Mouse (Mus musculus): ENCODE results near the gene Mmp2. TPM values are rescaled to one million over a fixed set of nuclear protein-coding genes. Genes with fewer than 3 reads are reported as not detected.
A peak's percentile ranks its signal among the peaks of the same experiment; 100 is the strongest.

Gene Mmp2
- total RNA-seq, 2 experiments from 2014 or later = 187 to 198 TPM

- intact Hi-C loops (cut with DNase I) = no loop called here
These were observed 8.8 kb downstream of the Mmp2 start for GRCm38 (mm10) chr8:92835901-92836300.

GRCm38 (mm10) chr8:92838616-92839015 lies 11.5 kb downstream of the Mmp2 start:
- DNase-seq = peak in 1 of 2 experiments; percentile 31
- intact Hi-C loops (cut with DNase I) = no loop called here

More at GRCm38 (mm10) chr8:92835901-92836300, 8.8 kb downstream of the Mmp2 start:
- no peak for DNase-seq

GRCm38 (mm10) chr8:92839161-92839560 lies 12.1 kb downstream of the Mmp2 start:
- intact Hi-C loops (cut with DNase I) = no loop called here
- no peak for DNase-seq

- no peak for DNase-seq
These were observed 12.8 kb downstream of the Mmp2 start for GRCm38 (mm10) chr8:92839876-92840275.

GRCm38 (mm10) chr8:92846684-92847083 lies 19.6 kb downstream of the Mmp2 start:
- intact Hi-C loops (cut with DNase I) = no loop called here
- DNase-seq = peak in 1 of 2 experiments; percentile 39

More at GRCm38 (mm10) chr8:92839876-92840275, 12.8 kb downstream of the Mmp2 start:
- intact Hi-C loops (cut with DNase I) = no loop called here

- peak; percentile 41 to 51 for DNase-seq
- intact Hi-C loops (cut with DNase I) = no loop called here
These were observed 20.2 kb downstream of the Mmp2 start for GRCm38 (mm10) chr8:92847299-92847698.

- intact Hi-C loops (cut with DNase I) = no loop called here
- no peak for DNase-seq
These were observed 22.2 kb downstream of the Mmp2 start for GRCm38 (mm10) chr8:92849261-92849660.

- intact Hi-C loops (cut with DNase I) = no loop called here
- DNase-seq = peak; percentile 93 to 96
These were observed 23.1 kb downstream of the Mmp2 start for GRCm38 (mm10) chr8:92850239-92850638.

- intact Hi-C loops (cut with DNase I) = no loop called here
- DNase-seq = no peak
These were observed 24.3 kb downstream of the Mmp2 start for GRCm38 (mm10) chr8:92851381-92851780.

- no peak for DNase-seq
- intact Hi-C loops (cut with DNase I) = no loop called here
These were observed 26.3 kb downstream of the Mmp2 start for GRCm38 (mm10) chr8:92853188-92853983.

- no peak for DNase-seq
- intact Hi-C loops (cut with DNase I) = no loop called here
These were observed 27.6 kb downstream of the Mmp2 start for GRCm38 (mm10) chr8:92854673-92855072.

- peak; percentile 64 to 66 for DNase-seq
- intact Hi-C loops (cut with DNase I) = no loop called here
These were observed 28.2 kb downstream of the Mmp2 start, which contains the start of gene Lpcat2 for GRCm38 (mm10) chr8:92855171-92855894. TSS of gene Lpcat2 (plus strand) at chr8:92855339.

- intact Hi-C loops (cut with DNase I) = no loop called here
- no peak for DNase-seq
These were observed 29.3 kb downstream of the Mmp2 start for GRCm38 (mm10) chr8:92856273-92856986.

GRCm38 (mm10) chr8:92858475-92859182 lies 31.5 kb downstream of the Mmp2 start:
- DNase-seq = no peak
- intact Hi-C loops (cut with DNase I) = no loop called here

- intact Hi-C loops (cut with DNase I) = no loop called here
- no peak for DNase-seq
These were observed 34.9 kb downstream of the Mmp2 start for GRCm38 (mm10) chr8:92861977-92862376.

- DNase-seq = peak; percentile 5 to 20
- intact Hi-C loops (cut with DNase I) = no loop called here
These were observed 43.2 kb downstream of the Mmp2 start for GRCm38 (mm10) chr8:92870281-92870680.

- intact Hi-C loops (cut with DNase I) = no loop called here
These were observed 45.1 kb downstream of the Mmp2 start for GRCm38 (mm10) chr8:92872063-92872759.

GRCm38 (mm10) chr8:92875795-92876194 lies 48.7 kb downstream of the Mmp2 start:
- intact Hi-C loops (cut with DNase I) = no loop called here
- DNase-seq = no peak

More at GRCm38 (mm10) chr8:92872063-92872759, 45.1 kb downstream of the Mmp2 start:
- no peak for DNase-seq

GRCm38 (mm10) chr8:92881247-92881646 lies 54.2 kb downstream of the Mmp2 start:
- intact Hi-C loops (cut with DNase I) = no loop called here
- DNase-seq = no peak

- intact Hi-C loops (cut with DNase I) = loop anchor here (1.0 to 2.0 kb wide), 2 partner anchors 65 to 115 kb away; no protein-coding TSS in a partner anchor
- peak; percentile 37 to 39 for DNase-seq
These were observed 56.7 kb downstream of the Mmp2 start for GRCm38 (mm10) chr8:92883771-92884170.

All from heart, postnatal 10 days (tissue).